ENCODE assay signal across 8 mouse cellular contexts in the genomic region with DNA sequence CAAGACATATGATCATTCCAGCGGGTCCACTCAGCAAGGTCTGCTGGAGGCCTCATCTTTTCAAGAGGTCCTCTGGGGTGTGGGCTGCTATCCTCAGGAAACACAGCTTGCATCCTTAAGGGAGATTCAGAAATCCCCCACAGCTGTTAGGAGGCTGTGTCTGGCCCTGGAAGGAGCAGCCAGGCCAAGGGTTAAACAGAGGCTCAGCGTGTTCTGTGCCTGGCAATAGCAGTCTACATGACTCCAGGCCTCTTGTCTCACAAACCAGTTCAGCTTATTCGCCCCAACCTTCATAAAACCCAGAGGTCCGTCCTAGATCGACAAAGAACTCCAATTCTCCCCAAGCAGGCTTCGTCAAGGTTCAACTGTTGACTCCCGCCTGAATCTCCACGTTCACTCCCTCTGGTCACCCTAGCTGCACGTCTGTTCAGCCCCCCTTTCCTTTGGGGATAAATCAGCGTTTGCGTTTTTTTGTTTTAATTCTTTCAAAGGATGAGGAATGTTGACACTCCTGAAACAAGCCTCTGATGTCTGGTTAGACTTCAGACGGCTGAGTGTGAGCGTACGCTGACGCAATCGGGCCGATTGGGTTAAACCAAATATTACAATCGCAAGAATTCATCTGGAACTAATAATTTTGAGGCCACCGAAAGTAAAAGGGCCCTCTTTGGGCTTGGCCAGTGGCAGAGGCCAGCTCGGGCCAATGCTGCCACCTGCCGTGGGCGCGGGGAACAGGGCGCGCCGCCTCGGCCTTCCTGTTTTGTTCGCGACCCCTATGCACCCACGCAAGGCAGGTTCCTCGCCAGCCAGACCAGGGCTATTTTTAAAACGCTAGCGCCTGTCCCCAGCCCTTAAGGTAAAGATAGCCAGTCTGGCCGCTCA.
DNase-seq lines count a peak whose midpoint lies in the region; ATAC-seq and TF ChIP-seq lines count a peak whose summit lies in the region.

No protein-coding gene starts in this region.

- peak overlapping the region; percentile 9 for H3ac ChIP-seq in C2C12 (ENCODE audit: control insufficient read depth, insufficient read length, low read depth)

- H3K4me2 ChIP-seq in forebrain, embryonic 15.5 days (replicated peaks) = peak overlapping the region; percentile 74
- H3K4me2 ChIP-seq in liver, embryonic 16.5 days (ENCODE audit: low read depth, low read length) = peak overlapping the region; percentile 61
- peak overlapping the region; percentile 58 for H3K4me2 ChIP-seq in neural tube, embryonic 11.5 days (ENCODE audit: low read depth)
- H3K4me2 ChIP-seq in stomach, embryonic 16.5 days (ENCODE audit: low read depth, low read length) = peak overlapping the region; percentile 79

- H3K79me2 ChIP-seq in C2C12 (ENCODE audit: control insufficient read depth, insufficient read depth) = no peaks in the 10 kb centered on the region

- intact Hi-C loops in heart, postnatal 14 days (cut with DNase I) = loop anchor here (1.0 to 5.0 kb wide), 4 partner anchors 213 to 623 kb away; no protein-coding TSS in a partner anchor

- peak overlapping the region; percentile 66 for H3K9ac ChIP-seq in forebrain, embryonic 15.5 days (replicated peaks)
- peak overlapping the region; percentile 33; the same call in 1 of the 2 replicates for H3K9ac ChIP-seq in liver, embryonic 16.5 days (ENCODE audit: low read depth, low read length)
- peak overlapping the region; percentile 75 for H3K9ac ChIP-seq in neural tube, embryonic 11.5 days (ENCODE audit: low read length)
- peak overlapping the region; percentile 77 for H3K9ac ChIP-seq in stomach, embryonic 16.5 days (ENCODE audit: low read length)

- WGBS in forebrain, embryonic 15.5 days = 2% methylated on average over 34 of the region's 34 CpGs
- WGBS in liver, embryonic 16.5 days (ENCODE audit: insufficient replicate concordance) = 12% methylated on average over 34 of the region's 34 CpGs
- 5% methylated on average over 34 of the region's 34 CpGs for WGBS in neural tube, embryonic 11.5 days
- 4% methylated on average over 34 of the region's 34 CpGs for WGBS in stomach, embryonic 16.5 days

- DNase-seq in heart, postnatal 14 days = peak; percentile 94
- DNase-seq in kidney, postnatal 4 days = peak; percentile 93 to 95
- peak; percentile 92 for DNase-seq in neural tube, embryonic 11.5 days (ENCODE audit: low spot score)

- ATAC-seq in cerebellum, adult (ENCODE audit: insufficient number of reproducible peaks, low FRiP score, low TSS enrichment) = peak; percentile 60; the same call in 1 of the 2 replicates
- peak; percentile 76 for ATAC-seq in forebrain, embryonic 15.5 days (replicated peaks)
- peak; percentile 56 for ATAC-seq in liver, embryonic 16.5 days (ENCODE audit: low read depth)
- peak; percentile 87 for ATAC-seq in neural tube, embryonic 11.5 days (ENCODE audit: insufficient read depth, low FRiP score, low TSS enrichment)
- ATAC-seq in stomach, embryonic 16.5 days (ENCODE audit: insufficient read depth, low FRiP score) = peak; percentile 89

- no peaks in the 10 kb centered on the region for H3K27me3 ChIP-seq in C2C12 (ENCODE audit: control insufficient read depth, insufficient read depth, insufficient read length)
- H3K27me3 ChIP-seq in forebrain, embryonic 15.5 days = no peaks in the 10 kb centered on the region
- no peaks in the 10 kb centered on the region for H3K27me3 ChIP-seq in liver, embryonic 16.5 days (ENCODE audit: control insufficient read depth, insufficient read depth, low read depth, low read length)
- no peaks in the 10 kb centered on the region for H3K27me3 ChIP-seq in neural tube, embryonic 11.5 days (ENCODE audit: control insufficient read depth, insufficient read depth, low read length)
- no peaks in the 10 kb centered on the region for H3K27me3 ChIP-seq in stomach, embryonic 16.5 days (ENCODE audit: control insufficient read depth, insufficient read depth, low read length)

- H3K9me3 ChIP-seq in forebrain, embryonic 15.5 days = no peaks in the 10 kb centered on the region
- H3K9me3 ChIP-seq in liver, embryonic 16.5 days (replicated peaks; ENCODE audit: control insufficient read depth, low read length) = no peaks in the 10 kb centered on the region
- no peaks in the 10 kb centered on the region for H3K9me3 ChIP-seq in neural tube, embryonic 11.5 days (ENCODE audit: control insufficient read depth, low read length)
- H3K9me3 ChIP-seq in stomach, embryonic 16.5 days (replicated peaks; ENCODE audit: control insufficient read depth, low read length) = no peaks in the 10 kb centered on the region

- TF ChIP-seq CTCF in C2C12 (IDR thresholded peaks at IDR 0.05; ENCODE audit: control insufficient read depth, insufficient read depth, insufficient read length) = peak; percentile 96

- no peaks in the 10 kb centered on the region for H3K36me3 ChIP-seq in C2C12 (ENCODE audit: control insufficient read depth, insufficient read depth)
- H3K36me3 ChIP-seq in forebrain, embryonic 15.5 days = no peaks in the 10 kb centered on the region
- no peaks in the 10 kb centered on the region for H3K36me3 ChIP-seq in liver, embryonic 16.5 days (ENCODE audit: control insufficient read depth, insufficient read depth)
- H3K36me3 ChIP-seq in neural tube, embryonic 11.5 days (ENCODE audit: control insufficient read depth, insufficient read depth, low read length) = no peaks in the 10 kb centered on the region
- no peaks in the 10 kb centered on the region for H3K36me3 ChIP-seq in stomach, embryonic 16.5 days (ENCODE audit: control insufficient read depth, insufficient read depth, low read length)

- no peaks in the 10 kb centered on the region for H3K79me3 ChIP-seq in C2C12 (ENCODE audit: low read depth)

- no peak overlapping the region for H3K4me3 ChIP-seq in C2C12 (ENCODE audit: insufficient read depth, poor library complexity, severe bottlenecking)
- peak overlapping the region; percentile 47 for H3K4me3 ChIP-seq in forebrain, embryonic 15.5 days
- peak overlapping the region; percentile 51 for H3K4me3 ChIP-seq in liver, embryonic 16.5 days (ENCODE audit: low read depth, low read length)
- peak overlapping the region; percentile 29 for H3K4me3 ChIP-seq in neural tube, embryonic 11.5 days (ENCODE audit: low read depth, low read length)
- H3K4me3 ChIP-seq in stomach, embryonic 16.5 days (replicated peaks; ENCODE audit: low read length) = peak overlapping the region; percentile 51

- peaks cover 52% of the 10 kb centered on the region for H3K4me1 ChIP-seq in forebrain, embryonic 15.5 days
- no peaks in the 10 kb centered on the region for H3K4me1 ChIP-seq in liver, embryonic 16.5 days (ENCODE audit: control insufficient read depth, low read depth, low read length)
- H3K4me1 ChIP-seq in neural tube, embryonic 11.5 days (ENCODE audit: control insufficient read depth, insufficient read depth, low read length) = peaks cover 23% of the 10 kb centered on the region
- H3K4me1 ChIP-seq in stomach, embryonic 16.5 days (ENCODE audit: control insufficient read depth, insufficient read depth, low read length) = peaks cover 21% of the 10 kb centered on the region

- H3K27ac ChIP-seq in forebrain, embryonic 15.5 days (replicated peaks) = peak overlapping the region; percentile 96
- no peak overlapping the region for H3K27ac ChIP-seq in liver, embryonic 16.5 days (ENCODE audit: low read length)
- H3K27ac ChIP-seq in neural tube, embryonic 11.5 days (ENCODE audit: low read depth, low read length) = peak overlapping the region; percentile 85
- H3K27ac ChIP-seq in stomach, embryonic 16.5 days (ENCODE audit: low read length) = peak overlapping the region; percentile 98

TF ChIP-seq in C2C12, 6 proteins besides CTCF, POLR2A, EP300 and RAD21:
- TF ChIP-seq MYOG (IDR thresholded peaks at IDR 0.05; ENCODE audit: control insufficient read depth, extremely low read depth, insufficient read length) (no peak), MAX (IDR thresholded peaks at IDR 0.05) (peak; percentile 19), FOSL1 (IDR thresholded peaks at IDR 0.05; ENCODE audit: insufficient read depth, low read length, poor library complexity, severe bottlenecking) (no peak), MYOD1 (IDR thresholded peaks at IDR 0.05; ENCODE audit: control insufficient read depth, insufficient read length, low read depth) (no peak), CEBPB (IDR thresholded peaks at IDR 0.05; ENCODE audit: low read depth) (peak; percentile 92), USF1 (IDR thresholded peaks at IDR 0.05; ENCODE audit: low read depth) (no peak)
